Mouse (Mus musculus) limb, embryonic 15.5 days (tissue): ENCODE measurements around the gene Il22ra1. TPM values are rescaled to one million over a fixed set of nuclear protein-coding genes. Genes with fewer than 3 reads are reported as not detected.

Experiments used
- ATAC-seq: fragments of 200-750 bp; cut with Nextera tagmentation; 2 replicates; pipeline ENCODE4 v1.8.0; 2017; ENCODE audit warnings: low read depth, moderate TSS enrichment; ENCODE audit not compliant: insufficient number of reproducible peaks, low FRiP score, low TSS enrichment
- H3K27ac ChIP-seq: fragments of 300-500 bp; sonication (generic); 2 replicates; pipeline ENCODE4 v1.5.1; 2015; ENCODE audit warnings: moderate library complexity, mild to moderate bottlenecking, inconsistent platforms
- H3K27me3 ChIP-seq: fragments of 300-500 bp; sonication (generic); 2 replicates; pipeline ENCODE4 v1.6.1; 2015; ENCODE audit warnings: inconsistent platforms
- H3K36me3 ChIP-seq: fragments of 300-500 bp; sonication (generic); 2 replicates; pipeline ENCODE4 v1.6.1; 2015; ENCODE audit warnings: inconsistent platforms
- H3K4me1 ChIP-seq: fragments of 300-500 bp; sonication (generic); 2 replicates; pipeline ENCODE4 v1.6.1; 2015; ENCODE audit warnings: inconsistent platforms
- H3K4me2 ChIP-seq: fragments of 300-500 bp; sonication (generic); 2 replicates; pipeline ENCODE4 v1.6.1; 2015; ENCODE audit warnings: mild to moderate bottlenecking, inconsistent platforms
- H3K4me3 ChIP-seq: fragments of 300-500 bp; sonication (generic); 2 replicates; pipeline ENCODE4 v1.5.1; 2015; ENCODE audit warnings: mild to moderate bottlenecking, inconsistent platforms
- H3K9ac ChIP-seq: fragments of 300-500 bp; sonication (generic); 2 replicates; pipeline ENCODE4 v1.6.1; 2015; ENCODE audit warnings: inconsistent platforms
- H3K9me3 ChIP-seq: fragments of 300-500 bp; sonication (generic); 2 replicates; pipeline ENCODE4 v1.6.1; 2016; ENCODE audit warnings: inconsistent platforms
- WGBS: fragments of 180-500 bp; shearing (Covaris S2); methylation state at CpG from one replicate; pipeline ENCODE4 v1.1.7; 2015; 5-methylcytosine and 5-hydroxymethylcytosine counted together
- polyA plus RNA-seq: library from polyadenylated mRNA; unstranded; fragments of >200 nt; fragmentation: Nextera tagmentation; extraction: Ambion mirVana; gene quantifications from 2 replicates; pipeline ENCODE4 v1.2.1, GENCODE M21; 2015

Il22ra1 gene
- polyA plus RNA-seq, 1 experiment from 2014 or later, result 1.0 TPM

- no peaks in the 10 kb centered on the region for H3K4me1 ChIP-seq
- H3K27ac ChIP-seq, result no peak overlapping the region
- no peaks in the 10 kb centered on the region for H3K36me3 ChIP-seq
- ATAC-seq, result no peak
- 75% methylated on average over 3 of the region's 3 CpGs for WGBS
- H3K4me3 ChIP-seq, result no peak overlapping the region
- no peak overlapping the region for H3K4me2 ChIP-seq
- no peaks in the 10 kb centered on the region for H3K27me3 ChIP-seq
- no peaks in the 10 kb centered on the region for H3K9me3 ChIP-seq
- no peak overlapping the region for H3K9ac ChIP-seq
These were observed 8.9 kb downstream of the Il22ra1 start for GRCm38 (mm10) chr4:135736903-135737302.

GRCm38 (mm10) chr4:135738237-135738636 is 10.3 kb downstream of the Il22ra1 start:
- WGBS, result 35% methylated on average over 5 of the region's 5 CpGs
- Histone ChIP-seq H3K4me2 (no peak overlapping the region), H3K36me3 (no peaks in the 10 kb centered on the region), H3K27me3 (no peaks in the 10 kb centered on the region), H3K4me3 (no peak overlapping the region), H3K9ac (no peak overlapping the region), H3K9me3 (no peaks in the 10 kb centered on the region), H3K27ac (no peak overlapping the region), H3K4me1 (no peaks in the 10 kb centered on the region)
- no peak for ATAC-seq

- Histone ChIP-seq H3K27ac (no peak overlapping the region), H3K9ac (no peak overlapping the region), H3K4me2 (no peak overlapping the region), H3K36me3 (no peaks in the 10 kb centered on the region), H3K4me3 (no peak overlapping the region), H3K27me3 (no peaks in the 10 kb centered on the region), H3K9me3 (no peaks in the 10 kb centered on the region), H3K4me1 (peaks cover 4% of the 10 kb centered on the region; the same call in 1 of the 2 replicates)
- no peak for ATAC-seq
- 55% methylated on average over 7 of the region's 7 CpGs for WGBS
These were observed 11.2 kb downstream of the Il22ra1 start for GRCm38 (mm10) chr4:135739148-135739547.

- no peaks in the 10 kb centered on the region for H3K9me3 ChIP-seq
- H3K4me2 ChIP-seq, result no peak overlapping the region
- H3K27ac ChIP-seq, result no peak overlapping the region
- peaks cover 4% of the 10 kb centered on the region; the same call in 1 of the 2 replicates for H3K4me1 ChIP-seq
- no peaks in the 10 kb centered on the region for H3K36me3 ChIP-seq
- no peak for ATAC-seq
- WGBS, result 85% methylated on average over 14 of the region's 14 CpGs
- no peaks in the 10 kb centered on the region for H3K27me3 ChIP-seq
- H3K9ac ChIP-seq, result no peak overlapping the region
- no peak overlapping the region for H3K4me3 ChIP-seq
These were observed 11.7 kb downstream of the Il22ra1 start for GRCm38 (mm10) chr4:135739672-135740071.

GRCm38 (mm10) chr4:135743520-135743919 is 15.5 kb downstream of the Il22ra1 start:
- Histone ChIP-seq H3K4me1 (peaks cover 4% of the 10 kb centered on the region; the same call in 1 of the 2 replicates), H3K9me3 (no peaks in the 10 kb centered on the region), H3K4me2 (no peak overlapping the region), H3K36me3 (no peaks in the 10 kb centered on the region), H3K27me3 (no peaks in the 10 kb centered on the region), H3K4me3 (no peak overlapping the region), H3K9ac (no peak overlapping the region), H3K27ac (no peak overlapping the region)
- 18% methylated on average over 6 of the region's 6 CpGs for WGBS
- no peak for ATAC-seq

- H3K36me3 ChIP-seq, result no peaks in the 10 kb centered on the region
- H3K27me3 ChIP-seq, result no peaks in the 10 kb centered on the region
- peaks cover 4% of the 10 kb centered on the region; the same call in 1 of the 2 replicates for H3K4me1 ChIP-seq
- H3K9me3 ChIP-seq, result no peaks in the 10 kb centered on the region
- WGBS, result 52% methylated on average over 16 of the region's 16 CpGs
- no peak overlapping the region for H3K9ac ChIP-seq
- no peak overlapping the region for H3K27ac ChIP-seq
- H3K4me3 ChIP-seq, result no peak overlapping the region
- ATAC-seq, result no peak
- no peak overlapping the region for H3K4me2 ChIP-seq
These were observed 16.9 kb downstream of the Il22ra1 start for GRCm38 (mm10) chr4:135744726-135745448.

GRCm38 (mm10) chr4:135745613-135746012 is 17.6 kb downstream of the Il22ra1 start:
- no peak overlapping the region for H3K4me3 ChIP-seq
- no peak overlapping the region for H3K4me2 ChIP-seq
- H3K27ac ChIP-seq, result no peak overlapping the region
- H3K4me1 ChIP-seq, result peaks cover 4% of the 10 kb centered on the region; the same call in 1 of the 2 replicates
- H3K27me3 ChIP-seq, result no peaks in the 10 kb centered on the region
- no peaks in the 10 kb centered on the region for H3K36me3 ChIP-seq
- 76% methylated on average over 10 of the region's 10 CpGs for WGBS
- H3K9me3 ChIP-seq, result no peaks in the 10 kb centered on the region
- ATAC-seq, result no peak
- no peak overlapping the region for H3K9ac ChIP-seq

GRCm38 (mm10) chr4:135750896-135751295 is 22.9 kb downstream of the Il22ra1 start:
- no peak overlapping the region for H3K4me2 ChIP-seq
- no peaks in the 10 kb centered on the region; the same call in 1 of the 2 replicates for H3K4me1 ChIP-seq
- H3K4me3 ChIP-seq, result no peak overlapping the region
- H3K27ac ChIP-seq, result no peak overlapping the region
- H3K9me3 ChIP-seq, result no peaks in the 10 kb centered on the region
- 84% methylated on average over 8 of the region's 8 CpGs for WGBS
- no peak overlapping the region for H3K9ac ChIP-seq
- no peak for ATAC-seq
- no peaks in the 10 kb centered on the region for H3K27me3 ChIP-seq
- H3K36me3 ChIP-seq, result no peaks in the 10 kb centered on the region

GRCm38 (mm10) chr4:135752106-135752778 is 24.3 kb downstream of the Il22ra1 start:
- 54% methylated on average over 7 of the region's 7 CpGs for WGBS
- no peaks in the 10 kb centered on the region for H3K9me3 ChIP-seq
- H3K4me2 ChIP-seq, result no peak overlapping the region
- no peak overlapping the region for H3K9ac ChIP-seq
- no peak overlapping the region for H3K27ac ChIP-seq
- no peak overlapping the region for H3K4me3 ChIP-seq
- H3K36me3 ChIP-seq, result no peaks in the 10 kb centered on the region
- H3K4me1 ChIP-seq, result no peaks in the 10 kb centered on the region; the same call in 1 of the 2 replicates
- no peak for ATAC-seq
- no peaks in the 10 kb centered on the region for H3K27me3 ChIP-seq

- no peaks in the 10 kb centered on the region for H3K36me3 ChIP-seq
- H3K4me1 ChIP-seq, result no peaks in the 10 kb centered on the region; the same call in 1 of the 2 replicates
- H3K9ac ChIP-seq, result no peak overlapping the region
- 60% methylated on average over 8 of the region's 8 CpGs for WGBS
- H3K9me3 ChIP-seq, result no peaks in the 10 kb centered on the region
- no peak overlapping the region for H3K4me3 ChIP-seq
- no peak overlapping the region for H3K27ac ChIP-seq
- ATAC-seq, result no peak
- H3K27me3 ChIP-seq, result no peaks in the 10 kb centered on the region
- no peak overlapping the region for H3K4me2 ChIP-seq
These were observed 24.8 kb downstream of the Il22ra1 start for GRCm38 (mm10) chr4:135752779-135753164.

- Histone ChIP-seq H3K9ac (no peak overlapping the region), H3K4me2 (no peak overlapping the region), H3K4me3 (no peak overlapping the region), H3K36me3 (no peaks in the 10 kb centered on the region), H3K27ac (no peak overlapping the region), H3K4me1 (peaks cover 19% of the 10 kb centered on the region), H3K27me3 (no peaks in the 10 kb centered on the region), H3K9me3 (no peaks in the 10 kb centered on the region)
- ATAC-seq, result no peak
- WGBS, result 35% methylated on average over 4 of the region's 4 CpGs
These were observed 30.4 kb downstream of the Il22ra1 start for GRCm38 (mm10) chr4:135758331-135758730.

GRCm38 (mm10) chr4:135758825-135759224 is 30.9 kb downstream of the Il22ra1 start:
- no peak for ATAC-seq
- peaks cover 19% of the 10 kb centered on the region for H3K4me1 ChIP-seq
- WGBS, result 53% methylated on average over 6 of the region's 6 CpGs

More at GRCm38 (mm10) chr4:135758825-135759224, 30.9 kb downstream of the Il22ra1 start:
- Histone ChIP-seq H3K4me2 (no peak overlapping the region), H3K9me3 (no peaks in the 10 kb centered on the region), H3K4me3 (no peak overlapping the region), H3K27me3 (no peaks in the 10 kb centered on the region), H3K9ac (no peak overlapping the region), H3K36me3 (no peaks in the 10 kb centered on the region), H3K27ac (no peak overlapping the region)
